Mouse (Mus musculus) frontal cortex, postnatal 25 days (tissue): ENCODE results near the gene Apc2.

ENCODE experiments used
- DNase-seq, 2 experiments: peaks; one replicate each; pipeline ENCODE4 v3.0.0; 2022; ENCODE audit warnings: low spot score in 2 of 2

The Apc2 gene

GRCm38 (mm10) chr10:80262776-80263365, 32.9 kb upstream of the Apc2 start:
- no peak for DNase-seq

- DNase-seq, result peak; percentile 97
Observed at GRCm38 (mm10) chr10:80264341-80265148, 31.2 kb upstream of the Apc2 start.

DNA sequence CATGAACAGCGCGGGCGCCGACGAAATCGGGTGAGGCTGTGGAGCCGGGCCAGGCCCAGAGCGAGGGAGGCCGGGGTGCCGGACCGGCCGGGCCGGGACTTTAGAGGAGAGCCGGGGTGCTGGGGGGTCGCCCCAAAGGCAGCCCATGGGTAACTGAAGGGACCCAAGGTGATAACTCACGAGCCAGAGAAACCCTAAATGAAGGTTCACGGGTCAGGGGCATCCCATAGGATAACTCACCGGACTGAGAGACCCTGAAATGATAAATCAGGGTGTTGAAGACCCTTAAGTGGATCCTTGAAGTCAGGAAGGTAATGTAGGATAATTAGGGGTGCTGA, 30.7 kb upstream of the Apc2 start:
- no peak for DNase-seq

DNA sequence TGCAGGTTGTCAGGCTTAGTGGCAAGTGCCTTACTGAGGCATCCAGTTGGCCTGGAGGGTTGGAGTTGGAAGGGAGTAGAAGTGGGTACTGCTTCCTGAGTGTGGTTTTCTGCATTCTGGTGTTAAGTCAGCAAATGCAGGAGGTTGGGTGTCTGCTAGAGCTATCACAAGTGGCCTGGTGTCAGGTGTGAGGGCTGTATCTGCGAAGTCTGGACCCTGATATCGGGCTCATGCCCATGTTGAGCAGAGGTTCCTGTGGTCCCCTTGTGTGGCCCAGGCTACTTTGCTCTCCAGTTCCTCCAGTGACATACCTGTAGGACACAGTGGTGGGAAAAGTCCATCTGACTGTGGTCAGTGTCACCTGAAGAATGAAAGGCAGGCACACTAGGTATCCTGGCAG, 25.7 kb upstream of the Apc2 start:
- no peak for DNase-seq

- DNase-seq, result no peak
Observed at GRCm38 (mm10) chr10:80270734-80271181, 25.0 kb upstream of the Apc2 start.

DNA sequence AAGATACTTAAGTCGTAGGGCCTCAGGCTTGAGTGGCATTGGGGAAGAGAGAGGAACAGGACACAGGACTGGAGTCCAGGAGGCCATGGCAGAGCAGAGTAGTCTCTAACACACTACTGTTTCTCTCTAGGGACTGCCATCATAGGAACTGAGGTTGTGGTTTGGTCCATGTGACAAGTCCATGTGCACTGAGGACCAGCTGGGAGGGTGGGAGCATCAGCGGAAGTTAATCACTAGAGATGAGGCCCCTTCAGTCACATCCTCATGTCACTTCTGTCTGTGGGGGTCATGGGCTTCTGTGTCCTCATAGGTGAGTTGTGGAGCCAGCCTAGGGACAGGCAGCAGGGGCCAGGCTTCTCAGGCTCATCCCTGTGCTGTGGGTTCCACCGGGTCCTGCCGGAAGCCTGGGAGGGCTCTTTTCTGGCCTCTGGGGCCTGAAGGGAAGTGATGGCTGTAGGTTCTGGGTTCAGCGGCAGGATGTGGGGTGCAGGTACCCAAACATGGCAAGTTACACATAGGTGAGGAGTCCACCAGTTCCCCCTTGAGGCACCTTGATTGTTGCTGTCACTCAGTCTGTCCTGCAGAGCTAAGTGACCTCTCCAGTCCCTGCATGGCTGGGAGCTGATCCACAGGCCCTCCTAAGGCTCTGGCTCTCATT, 24.5 kb upstream of the Apc2 start:
- DNase-seq, result no peak

DNA sequence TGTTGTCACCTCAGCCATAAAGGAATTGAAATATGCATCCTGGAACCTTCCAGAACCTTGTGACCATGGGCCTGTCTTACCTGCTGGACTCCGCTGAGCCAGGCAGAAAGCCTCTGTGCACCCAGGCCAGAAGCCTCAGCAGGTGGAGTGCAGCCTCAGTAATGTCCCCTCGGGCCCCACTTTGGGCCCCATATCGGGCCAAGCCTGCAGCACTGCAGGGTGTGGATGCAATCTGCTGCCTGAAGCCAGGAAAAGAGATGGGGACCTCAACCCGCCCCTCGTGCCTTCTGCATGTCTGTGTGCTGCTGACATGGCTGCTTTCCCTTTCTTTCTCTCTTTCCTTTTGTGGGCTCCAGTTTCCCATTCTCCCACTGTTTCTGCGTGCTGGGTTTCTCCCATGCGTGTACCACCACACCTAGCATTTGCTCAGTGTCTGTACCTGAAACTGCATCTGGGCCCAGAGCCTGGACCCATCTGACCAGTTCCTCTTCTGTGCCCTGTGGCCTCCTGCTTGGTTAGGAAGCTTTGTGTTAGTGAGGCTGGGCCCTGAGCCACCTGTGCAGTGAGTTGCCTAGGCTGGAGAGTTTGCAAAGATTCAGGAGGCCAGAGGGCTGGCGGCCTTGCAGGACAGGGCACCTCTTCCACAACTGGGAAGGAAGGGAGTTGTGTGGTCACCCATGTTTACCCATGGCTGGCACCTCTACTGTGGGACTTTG, 23.7 kb upstream of the Apc2 start:
- DNase-seq, result no peak

GRCm38 (mm10) chr10:80273847-80274246, 21.9 kb upstream of the Apc2 start:
- no peak for DNase-seq

DNA sequence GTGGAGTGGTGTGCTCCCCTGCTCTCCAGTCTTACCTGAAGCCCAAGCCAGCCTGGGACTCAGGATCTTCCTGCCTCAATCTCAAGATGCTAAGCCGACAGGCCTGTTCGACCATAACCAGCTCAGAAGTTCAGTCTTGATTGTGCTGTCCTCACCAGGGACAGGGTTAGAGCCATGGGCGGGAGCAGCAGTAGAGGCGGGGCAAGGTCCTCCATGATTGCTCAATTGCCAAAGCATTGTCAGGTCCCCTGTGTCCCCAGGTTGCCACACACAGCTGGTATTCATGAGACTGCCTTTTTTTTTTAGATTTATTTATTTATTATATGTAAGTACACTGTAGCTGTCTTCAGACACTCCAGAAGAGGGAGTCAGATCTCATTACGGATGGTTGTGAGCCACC, 19.5 kb upstream of the Apc2 start:
- DNase-seq, result no peak

DNA sequence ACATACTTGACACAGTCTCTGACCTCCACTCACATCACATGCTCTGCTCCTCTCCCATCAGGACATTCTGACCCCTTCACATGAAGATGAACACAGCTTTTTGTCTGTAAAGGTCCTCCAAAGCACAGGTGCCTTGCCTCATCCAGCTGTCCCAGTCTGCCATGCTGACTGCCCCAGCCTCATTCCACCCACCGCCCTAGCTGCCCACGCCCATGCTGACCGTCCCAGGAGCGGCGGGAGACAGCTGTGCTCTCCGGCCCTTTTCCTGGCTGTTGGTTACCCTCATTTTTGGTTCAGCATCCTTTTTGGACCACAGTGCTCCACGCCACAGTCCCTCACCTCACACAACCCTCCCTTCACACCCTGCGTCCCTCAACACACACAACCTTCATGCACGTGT, 17.4 kb upstream of the Apc2 start:
- no peak for DNase-seq

GRCm38 (mm10) chr10:80279273-80279672, 16.5 kb upstream of the Apc2 start:
- DNase-seq, result no peak

DNA sequence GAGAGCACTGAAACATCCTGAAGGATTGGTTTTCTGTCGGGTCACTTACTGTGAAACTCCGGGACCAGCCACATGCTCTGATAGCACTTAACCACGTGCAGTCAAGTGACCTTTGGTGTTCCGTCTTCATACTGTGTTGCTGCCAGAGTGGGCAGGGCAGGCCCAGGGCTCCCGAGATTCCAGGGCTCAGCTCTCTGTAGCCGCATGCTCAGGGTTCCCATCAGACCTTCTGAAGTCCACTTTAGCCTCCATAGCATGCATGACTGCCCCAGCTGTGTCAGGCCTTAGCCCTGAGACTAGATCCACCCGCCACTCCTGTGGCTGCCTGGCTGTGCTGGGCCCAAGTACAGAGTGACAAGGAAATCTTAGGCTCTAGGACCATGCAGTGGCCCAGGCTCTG, 14.5 kb upstream of the Apc2 start:
- DNase-seq, result no peak

DNA sequence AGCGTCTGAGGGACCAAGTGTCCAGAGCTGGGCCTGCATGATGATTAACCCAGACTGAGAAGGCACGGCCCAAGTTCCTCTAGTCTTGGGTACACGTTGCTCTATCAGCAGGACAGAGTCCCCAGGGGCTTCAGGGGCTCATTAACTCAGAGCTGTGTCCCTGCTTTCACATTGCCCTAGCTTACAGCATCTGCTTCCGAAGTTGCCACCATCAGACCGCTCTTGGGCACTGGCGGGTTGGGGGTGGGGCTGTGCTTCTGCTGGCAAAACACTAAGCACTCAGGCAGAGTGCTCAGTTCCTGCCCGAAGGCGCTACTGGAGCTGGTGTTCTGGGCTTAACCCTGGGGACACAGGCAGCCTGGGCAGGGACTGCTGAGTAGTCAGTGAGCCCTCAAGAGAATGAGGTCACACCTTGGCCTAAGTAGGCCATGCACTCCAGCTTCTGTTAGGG, 13.8 kb upstream of the Apc2 start:
- DNase-seq, result no peak

- no peak for DNase-seq
Observed at GRCm38 (mm10) chr10:80282481-80283441, 13.0 kb upstream of the Apc2 start.

- no peak for DNase-seq
Observed at GRCm38 (mm10) chr10:80285222-80286070, 10.3 kb upstream of the Apc2 start.

DNA sequence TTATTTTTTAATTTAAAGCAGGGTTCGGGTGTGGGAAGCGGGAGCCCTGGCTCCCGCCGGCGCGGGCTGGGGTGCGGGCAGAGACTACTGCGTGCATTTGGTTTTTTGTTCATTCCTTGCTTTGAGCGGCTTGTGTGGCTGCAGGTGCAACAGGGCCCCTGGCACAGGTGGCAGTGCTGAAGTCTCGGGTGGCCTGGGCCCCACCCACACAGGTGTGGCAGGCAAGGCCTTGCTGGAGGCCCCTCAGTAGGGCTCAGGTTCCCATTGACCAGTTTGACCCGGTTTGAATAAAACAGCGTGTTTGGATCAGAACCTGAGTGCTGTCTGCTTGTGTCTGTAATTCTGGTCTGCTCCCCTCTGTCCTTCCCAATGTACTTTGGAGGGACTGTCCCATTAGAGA, 7.7 kb upstream of the Apc2 start:
- no peak for DNase-seq

DNA sequence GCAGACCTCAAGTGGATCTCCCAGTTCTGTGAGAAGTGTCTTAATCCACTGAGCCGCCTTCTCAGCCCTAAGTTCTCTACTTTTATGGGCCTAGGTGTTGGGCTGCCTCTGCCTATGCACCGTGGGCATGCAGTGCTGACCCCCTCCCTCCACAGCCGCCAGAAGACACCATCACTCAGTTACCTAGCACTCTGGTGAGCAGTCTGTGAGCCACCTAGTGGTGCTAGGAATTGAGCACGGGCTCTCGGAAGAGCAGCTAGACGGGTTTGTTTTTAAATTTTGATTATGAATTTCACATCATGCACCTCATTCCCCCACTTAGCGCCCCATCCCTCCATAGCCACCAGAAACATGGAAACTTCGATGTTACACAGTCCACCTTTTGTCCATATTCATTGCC, 7.1 kb upstream of the Apc2 start:
- no peak for DNase-seq

- peak; percentile 78 to 91 for DNase-seq
Observed at GRCm38 (mm10) chr10:80292251-80293146, 3.3 kb upstream of the Apc2 start, which contains the start of gene Rps15. Gene Rps15 (plus strand): TSS chr10:80292453.

DNA sequence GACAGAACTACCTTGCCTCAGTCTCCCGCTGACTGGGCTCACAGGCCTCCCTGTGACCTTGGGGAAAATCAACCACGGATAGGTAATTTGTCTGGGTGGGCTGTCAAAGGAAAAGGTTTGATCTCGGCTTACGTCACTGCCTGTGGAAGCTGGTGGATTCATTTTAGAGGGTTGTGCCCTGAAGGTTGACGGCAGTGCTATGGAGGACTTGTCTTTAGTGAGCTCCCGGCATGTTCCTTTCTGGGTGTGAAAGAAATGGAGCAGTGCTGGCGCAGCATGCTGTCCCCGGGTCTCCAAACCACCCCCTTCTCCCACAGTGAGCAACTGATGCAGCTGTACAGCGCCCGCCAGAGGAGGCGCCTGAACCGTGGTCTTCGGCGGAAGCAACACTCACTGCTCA, 2.5 kb upstream of the Apc2 start:
- DNase-seq, result no peak
